Mouse (Mus musculus) thymus, postnatal 4 days (tissue): Measurements from ENCODE around the gene Tbx1.

Experiments
- DNase-seq: peaks from one replicate; pipeline ENCODE4 v3.0.0; 2021

Gene Tbx1

GRCm38 (mm10) chr16:18586906-18587546, 3.4 kb downstream of the Tbx1 start:
- DNase-seq, result no peak

- DNase-seq, result peak; percentile 35
Measured at GRCm38 (mm10) chr16:18586076-18586905, 4.2 kb downstream of the Tbx1 start.

GRCm38 (mm10) chr16:18585676-18586075, 4.8 kb downstream of the Tbx1 start:
- no peak for DNase-seq

- DNase-seq, result no peak
Measured at GRCm38 (mm10) chr16:18584901-18585510, 5.5 kb downstream of the Tbx1 start.

GRCm38 (mm10) chr16:18583673-18584357, 6.7 kb downstream of the Tbx1 start:
- DNase-seq, result no peak

- no peak for DNase-seq
Measured at GRCm38 (mm10) chr16:18583169-18583568, 7.3 kb downstream of the Tbx1 start.

GRCm38 (mm10) chr16:18582426-18583148, 7.9 kb downstream of the Tbx1 start:
- DNase-seq, result peak; percentile 30

- DNase-seq, result peak; percentile 50
Measured at GRCm38 (mm10) chr16:18581623-18582205, 8.8 kb downstream of the Tbx1 start.

- DNase-seq, result no peak
Measured at GRCm38 (mm10) chr16:18581050-18581622, 9.3 kb downstream of the Tbx1 start.

GRCm38 (mm10) chr16:18580389-18580788, 10.1 kb downstream of the Tbx1 start:
- no peak for DNase-seq

GRCm38 (mm10) chr16:18577599-18578160, 12.8 kb downstream of the Tbx1 start:
- no peak for DNase-seq

GRCm38 (mm10) chr16:18577071-18577470, 13.4 kb downstream of the Tbx1 start:
- no peak for DNase-seq

GRCm38 (mm10) chr16:18574196-18574595, 16.3 kb downstream of the Tbx1 start:
- no peak for DNase-seq

- DNase-seq, result no peak
Measured at GRCm38 (mm10) chr16:18568599-18568998, 21.9 kb downstream of the Tbx1 start.

GRCm38 (mm10) chr16:18564472-18564871, 26.0 kb downstream of the Tbx1 start:
- DNase-seq, result no peak

- peak; percentile 72 for DNase-seq
Measured at GRCm38 (mm10) chr16:18556461-18556860, 34.0 kb downstream of the Tbx1 start.

GRCm38 (mm10) chr16:18555235-18555935, 35.1 kb downstream of the Tbx1 start:
- no peak for DNase-seq

GRCm38 (mm10) chr16:18554721-18555120, 35.8 kb downstream of the Tbx1 start:
- peak; percentile 49 for DNase-seq

- no peak for DNase-seq
Measured at GRCm38 (mm10) chr16:18552106-18552710, 38.3 kb downstream of the Tbx1 start.

- DNase-seq, result no peak
Measured at GRCm38 (mm10) chr16:18551604-18552003, 38.9 kb downstream of the Tbx1 start.
